Mouse (Mus musculus) kidney, embryonic 15.5 days (tissue): ENCODE data around the gene Hcfc1. TPM values are rescaled to one million over a fixed set of nuclear protein-coding genes. Genes with fewer than 3 reads are reported as not detected.

Experiments used
- ATAC-seq: fragments of 200-750 bp; cut with Nextera tagmentation; replicated peaks from 2 replicates; pipeline ENCODE4 v1.8.0; 2017; ENCODE audit warnings: moderate TSS enrichment; ENCODE audit not compliant: low FRiP score
- H3K27ac ChIP-seq: fragments of 300-500 bp; sonication (generic); 2 replicates; pipeline ENCODE4 v1.5.1; 2015; ENCODE audit warnings: mild to moderate bottlenecking, inconsistent platforms
- H3K27me3 ChIP-seq: fragments of 300-500 bp; sonication (generic); 2 replicates; pipeline ENCODE4 v1.6.1; 2015; ENCODE audit warnings: inconsistent platforms
- H3K36me3 ChIP-seq: fragments of 300-500 bp; sonication (generic); 2 replicates; pipeline ENCODE4 v1.6.1; 2015; ENCODE audit warnings: inconsistent platforms
- H3K4me1 ChIP-seq: fragments of 300-500 bp; sonication (generic); 2 replicates; pipeline ENCODE4 v1.6.1; 2015; ENCODE audit warnings: inconsistent platforms
- H3K4me2 ChIP-seq: fragments of 300-500 bp; sonication (generic); 2 replicates; pipeline ENCODE4 v1.6.1; 2015; ENCODE audit warnings: moderate library complexity, mild to moderate bottlenecking, inconsistent platforms
- H3K4me3 ChIP-seq: fragments of 300-500 bp; sonication (generic); replicated peaks from 2 replicates; pipeline ENCODE4 v1.5.1; 2015; ENCODE audit warnings: mild to moderate bottlenecking, inconsistent platforms
- H3K9ac ChIP-seq: fragments of 300-500 bp; sonication (generic); 2 replicates; pipeline ENCODE4 v1.6.1; 2015; ENCODE audit warnings: mild to moderate bottlenecking, inconsistent platforms
- H3K9me3 ChIP-seq: fragments of 300-500 bp; sonication (generic); replicated peaks from 2 replicates; pipeline ENCODE4 v1.6.1; 2016; ENCODE audit warnings: inconsistent platforms
- WGBS: fragments of 180-500 bp; shearing (Covaris S2); methylation state at CpG from one replicate; pipeline ENCODE4 v1.1.7; 2015; ENCODE audit warnings: mixed read lengths; 5-methylcytosine and 5-hydroxymethylcytosine counted together
- polyA plus RNA-seq: library from polyadenylated mRNA; unstranded; fragments of >200 nt; fragmentation: Nextera tagmentation; extraction: Ambion mirVana; gene quantifications from 2 replicates; pipeline ENCODE4 v1.2.1, GENCODE M21; 2015

Hcfc1 gene
- polyA plus RNA-seq, 1 experiment from 2014 or later, result 60.5 TPM

DNA sequence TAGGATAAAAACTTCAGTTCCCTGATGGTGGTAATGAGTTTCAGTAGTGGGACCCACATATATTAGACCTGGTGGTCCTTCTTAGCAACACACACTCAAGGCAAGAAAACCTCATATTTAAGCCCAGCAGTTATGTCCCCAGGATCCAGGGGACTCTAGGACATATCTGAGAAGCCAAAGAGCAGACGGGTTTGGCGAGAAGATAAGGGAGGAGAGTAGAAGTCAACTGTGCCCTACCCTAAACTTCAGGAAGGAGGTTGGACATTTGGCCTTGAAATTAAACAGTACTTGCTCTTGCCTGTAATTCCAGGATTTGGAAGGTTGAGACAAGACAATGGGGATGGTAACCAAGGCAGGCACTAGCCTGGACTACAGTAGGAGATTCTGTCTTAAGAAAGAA lies 3.6 kb upstream of the Hcfc1 start:
- Histone ChIP-seq H3K4me3 (no peak overlapping the region), H3K36me3 (no peaks in the 10 kb centered on the region), H3K27me3 (peaks cover 7% of the 10 kb centered on the region), H3K27ac (no peak overlapping the region), H3K4me1 (no peaks in the 10 kb centered on the region), H3K9ac (no peak overlapping the region), H3K4me2 (no peak overlapping the region), H3K9me3 (no peaks in the 10 kb centered on the region)
- WGBS, result 89% methylated on average over 2 of the region's 2 CpGs
- no peak for ATAC-seq

GRCm38 (mm10) chrX:73969167-73969566 lies 3.0 kb upstream of the Hcfc1 start:
- Histone ChIP-seq H3K9ac (no peak overlapping the region), H3K36me3 (no peaks in the 10 kb centered on the region), H3K4me3 (no peak overlapping the region), H3K4me2 (no peak overlapping the region), H3K27me3 (peaks cover 7% of the 10 kb centered on the region), H3K9me3 (no peaks in the 10 kb centered on the region), H3K27ac (no peak overlapping the region), H3K4me1 (peaks cover 3% of the 10 kb centered on the region)
- WGBS, result 67% methylated on average over 1 of the region's 1 CpGs
- ATAC-seq, result no peak

- Histone ChIP-seq H3K9ac (peak overlapping the region; percentile 65), H3K27ac (peak overlapping the region; percentile 99), H3K4me3 (peak overlapping the region; percentile 73), H3K9me3 (no peaks in the 10 kb centered on the region), H3K4me2 (peak overlapping the region; percentile 57), H3K36me3 (peaks cover 3% of the 10 kb centered on the region; the same call in 1 of the 2 replicates), H3K4me1 (peaks cover 13% of the 10 kb centered on the region), H3K27me3 (peaks cover 7% of the 10 kb centered on the region)
- peak; percentile 90 for ATAC-seq
- WGBS, result 16% methylated on average over 59 of the region's 60 CpGs
These were observed 1.3 kb upstream of the Hcfc1 start for GRCm38 (mm10) chrX:73967177-73968075.

DNA sequence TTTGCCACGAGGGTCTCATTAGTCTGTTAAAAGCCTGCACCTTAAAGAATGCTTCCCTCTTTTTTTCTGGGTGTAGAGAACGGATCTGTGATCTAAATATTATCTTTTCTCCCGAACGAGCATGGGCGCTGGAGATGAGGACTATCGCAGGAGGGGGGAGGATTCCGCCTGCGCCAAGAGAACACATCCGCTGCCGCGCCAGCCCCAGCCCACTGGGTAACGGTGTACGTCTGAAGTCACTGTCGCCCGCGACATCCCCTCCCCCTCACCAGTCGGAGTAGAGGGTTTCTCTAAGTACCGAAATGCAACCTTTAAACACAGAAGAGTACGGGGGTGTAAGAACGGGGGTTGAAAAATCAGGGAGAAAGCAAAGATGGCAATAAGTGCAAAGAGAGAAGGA lies 850 bp downstream of the Hcfc1 start:
- peaks cover 7% of the 10 kb centered on the region for H3K27me3 ChIP-seq
- WGBS, result 28% methylated on average over 20 of the region's 20 CpGs
- H3K27ac ChIP-seq, result peak overlapping the region; percentile 99
- H3K9ac ChIP-seq, result peak overlapping the region; percentile 65
- H3K4me3 ChIP-seq, result peak overlapping the region; percentile 73
- no peaks in the 10 kb centered on the region for H3K9me3 ChIP-seq
- no peak for ATAC-seq
- peak overlapping the region; percentile 68 for H3K4me2 ChIP-seq
- H3K36me3 ChIP-seq, result peaks cover 11% of the 10 kb centered on the region; the same call in 1 of the 2 replicates
- peaks cover 15% of the 10 kb centered on the region for H3K4me1 ChIP-seq

DNA sequence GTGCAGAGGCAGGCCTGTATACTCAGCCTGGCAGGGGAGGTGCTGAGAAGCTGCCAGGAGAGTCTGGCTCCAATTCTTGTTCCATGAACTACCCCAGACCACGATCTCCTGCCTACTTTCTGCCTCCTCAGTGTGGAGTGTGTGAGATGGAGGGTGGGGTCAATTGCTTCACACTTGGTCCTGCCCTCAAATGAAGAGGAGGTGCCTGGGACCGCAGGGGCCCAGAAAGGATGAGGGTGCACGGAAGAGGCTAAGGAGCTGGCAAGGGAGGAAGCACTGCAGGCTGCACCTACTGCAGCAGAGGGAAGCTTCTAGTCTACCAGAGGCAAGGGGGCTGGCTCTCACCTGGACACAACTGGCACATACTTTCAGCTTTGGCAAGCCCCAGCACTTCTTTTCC lies 1.8 kb downstream of the Hcfc1 start:
- WGBS, result 30% methylated on average over 3 of the region's 3 CpGs
- H3K9ac ChIP-seq, result peak overlapping the region; percentile 65
- peaks cover 16% of the 10 kb centered on the region for H3K36me3 ChIP-seq
- H3K27ac ChIP-seq, result 0 out of 2 replicates have a peak overlapping the region, but pooled peaks have one; percentile 9
- ATAC-seq, result no peak
- peaks cover 15% of the 10 kb centered on the region for H3K4me1 ChIP-seq
- no peaks in the 10 kb centered on the region for H3K9me3 ChIP-seq
- peak overlapping the region; percentile 73 for H3K4me3 ChIP-seq
- H3K4me2 ChIP-seq, result peak overlapping the region; percentile 68
- H3K27me3 ChIP-seq, result peaks cover 7% of the 10 kb centered on the region

GRCm38 (mm10) chrX:73954988-73955387 lies 11.2 kb downstream of the Hcfc1 start:
- no peaks in the 10 kb centered on the region for H3K4me1 ChIP-seq
- H3K27ac ChIP-seq, result no peak overlapping the region
- WGBS, result 93% methylated on average over 6 of the region's 6 CpGs
- no peak overlapping the region for H3K4me2 ChIP-seq
- no peak overlapping the region for H3K4me3 ChIP-seq
- ATAC-seq, result no peak
- H3K9ac ChIP-seq, result no peak overlapping the region
- no peaks in the 10 kb centered on the region for H3K27me3 ChIP-seq
- no peaks in the 10 kb centered on the region for H3K9me3 ChIP-seq
- H3K36me3 ChIP-seq, result peaks cover 95% of the 10 kb centered on the region

DNA sequence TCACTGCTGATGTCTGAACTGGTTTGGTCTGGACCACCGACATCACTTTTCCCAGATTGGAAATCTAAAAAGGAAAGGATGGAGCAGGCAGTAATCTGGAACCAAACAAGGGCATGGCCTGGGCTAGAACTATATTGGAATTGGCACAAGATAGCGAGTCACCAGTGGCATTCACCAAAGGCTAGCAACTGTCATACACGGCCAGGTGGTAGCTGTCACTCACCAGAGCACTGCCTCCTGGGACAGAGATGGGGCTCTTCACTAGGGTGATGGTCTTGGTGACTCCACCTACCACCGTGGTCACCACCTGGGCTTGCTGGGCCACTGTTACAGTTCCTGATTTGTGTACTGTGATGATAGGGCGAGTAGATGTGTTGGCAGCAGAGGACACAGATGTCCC lies 13.6 kb downstream of the Hcfc1 start:
- no peak overlapping the region for H3K4me2 ChIP-seq
- H3K36me3 ChIP-seq, result peaks cover 94% of the 10 kb centered on the region

DNA sequence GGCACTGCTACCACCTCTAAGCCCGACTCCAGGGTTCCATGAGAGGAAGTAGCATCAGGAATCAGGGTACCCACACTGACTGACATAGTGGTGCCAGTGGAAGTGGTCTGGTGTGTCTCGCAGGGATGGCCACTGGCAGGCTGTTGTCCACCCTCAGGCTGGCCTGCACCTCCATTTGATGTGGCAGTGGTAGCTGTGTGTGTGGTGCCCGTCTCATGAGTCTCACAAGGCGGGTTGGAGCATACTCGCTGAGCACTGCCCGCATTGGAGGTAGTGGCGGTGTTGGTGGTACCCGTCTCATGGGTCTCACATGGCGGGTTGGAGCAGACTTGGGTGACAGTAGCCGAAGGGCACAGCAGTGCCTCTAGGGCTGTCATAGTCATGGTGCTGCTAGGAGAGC lies 16.8 kb downstream of the Hcfc1 start:
- Histone ChIP-seq H3K4me3 (no peak overlapping the region), H3K27ac (no peak overlapping the region), H3K9me3 (no peaks in the 10 kb centered on the region), H3K4me1 (no peaks in the 10 kb centered on the region), H3K4me2 (no peak overlapping the region), H3K27me3 (no peaks in the 10 kb centered on the region), H3K9ac (no peak overlapping the region), H3K36me3 (peaks cover 95% of the 10 kb centered on the region)
- no peak for ATAC-seq
- WGBS, result 93% methylated on average over 10 of the region's 10 CpGs

More for the DNA sequence above, 13.6 kb downstream of the Hcfc1 start:
- WGBS, result 87% methylated on average over 5 of the region's 5 CpGs
- Histone ChIP-seq H3K4me1 (no peaks in the 10 kb centered on the region), H3K4me3 (no peak overlapping the region), H3K9me3 (no peaks in the 10 kb centered on the region), H3K9ac (no peak overlapping the region), H3K27ac (no peak overlapping the region), H3K27me3 (no peaks in the 10 kb centered on the region)
- no peak for ATAC-seq

GRCm38 (mm10) chrX:73948647-73949046 lies 17.5 kb downstream of the Hcfc1 start:
- peak; percentile 55; the same call in 1 of the 2 replicates for ATAC-seq
- Histone ChIP-seq H3K4me3 (no peak overlapping the region), H3K9ac (no peak overlapping the region), H3K36me3 (peaks cover 95% of the 10 kb centered on the region), H3K4me1 (no peaks in the 10 kb centered on the region), H3K27ac (no peak overlapping the region), H3K27me3 (no peaks in the 10 kb centered on the region), H3K4me2 (no peak overlapping the region), H3K9me3 (no peaks in the 10 kb centered on the region)
- WGBS, result 33% methylated on average over 4 of the region's 4 CpGs

DNA sequence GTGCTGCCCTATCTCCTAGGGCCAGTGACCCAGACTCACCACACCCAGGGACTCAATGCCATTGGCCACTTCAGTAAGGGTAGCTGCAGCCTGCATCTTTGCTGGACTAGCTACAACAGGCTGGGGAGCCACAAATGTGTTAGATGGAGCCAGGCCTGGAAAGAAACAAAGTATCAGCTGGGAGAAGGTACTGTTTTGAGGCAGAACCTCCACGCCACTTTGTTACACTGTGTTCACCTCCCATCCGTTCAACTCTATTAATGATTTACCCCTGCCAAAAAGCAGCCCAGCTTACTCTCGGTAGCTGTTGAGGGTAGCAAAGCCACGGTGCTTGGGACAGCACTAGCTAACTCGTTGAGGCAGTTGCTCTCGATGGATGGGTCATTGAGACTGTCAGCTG lies 19.3 kb downstream of the Hcfc1 start:
- Histone ChIP-seq H3K4me1 (no peaks in the 10 kb centered on the region), H3K27ac (no peak overlapping the region), H3K9ac (no peak overlapping the region), H3K36me3 (peaks cover 95% of the 10 kb centered on the region), H3K27me3 (no peaks in the 10 kb centered on the region), H3K9me3 (no peaks in the 10 kb centered on the region), H3K4me3 (no peak overlapping the region), H3K4me2 (no peak overlapping the region)
- ATAC-seq, result no peak
- WGBS, result 79% methylated on average over 6 of the region's 6 CpGs

GRCm38 (mm10) chrX:73942294-73942693 lies 23.9 kb downstream of the Hcfc1 start:
- 84% methylated on average over 2 of the region's 2 CpGs for WGBS
- no peak overlapping the region for H3K27ac ChIP-seq

GRCm38 (mm10) chrX:73941860-73942259 lies 24.3 kb downstream of the Hcfc1 start:
- H3K27me3 ChIP-seq, result no peaks in the 10 kb centered on the region
- H3K36me3 ChIP-seq, result peaks cover 57% of the 10 kb centered on the region
- no peak for ATAC-seq
- no peaks in the 10 kb centered on the region for H3K9me3 ChIP-seq
- H3K9ac ChIP-seq, result no peak overlapping the region
- no peak overlapping the region for H3K27ac ChIP-seq
- no peak overlapping the region for H3K4me3 ChIP-seq
- WGBS, result 81% methylated on average over 2 of the region's 2 CpGs
- no peaks in the 10 kb centered on the region for H3K4me1 ChIP-seq
- H3K4me2 ChIP-seq, result no peak overlapping the region

More at GRCm38 (mm10) chrX:73942294-73942693, 23.9 kb downstream of the Hcfc1 start:
- Histone ChIP-seq H3K4me2 (no peak overlapping the region), H3K27me3 (no peaks in the 10 kb centered on the region), H3K9ac (no peak overlapping the region), H3K9me3 (no peaks in the 10 kb centered on the region), H3K36me3 (peaks cover 62% of the 10 kb centered on the region), H3K4me1 (no peaks in the 10 kb centered on the region), H3K4me3 (no peak overlapping the region)
- ATAC-seq, result no peak
